Mouse (Mus musculus) midbrain, embryonic 12.5 days (tissue): ENCODE measurements around the gene Mphosph6. TPM values are rescaled to one million over a fixed set of nuclear protein-coding genes. Genes with fewer than 3 reads are reported as not detected.

Experiments
- ATAC-seq: fragments of 200-750 bp; cut with Nextera tagmentation; 2 replicates; pipeline ENCODE4 v1.8.0; 2017; ENCODE audit warnings: low read depth, moderate TSS enrichment, moderate library complexity; ENCODE audit not compliant: low FRiP score
- H3K27ac ChIP-seq: fragments of 300-500 bp; sonication (generic); replicated peaks from 2 replicates; pipeline ENCODE4 v1.5.1; 2016; ENCODE audit warnings: mild to moderate bottlenecking
- H3K27me3 ChIP-seq: fragments of 300-500 bp; sonication (generic); 2 replicates; pipeline ENCODE4 v1.6.1; 2016; ENCODE audit warnings: mild to moderate bottlenecking
- H3K36me3 ChIP-seq: fragments of 300-500 bp; sonication (generic); 2 replicates; pipeline ENCODE4 v1.6.1; 2016
- H3K4me1 ChIP-seq: fragments of 300-500 bp; sonication (generic); 2 replicates; pipeline ENCODE4 v1.6.1; 2016
- H3K4me2 ChIP-seq: fragments of 300-500 bp; sonication (generic); replicated peaks from 2 replicates; pipeline ENCODE4 v1.6.1; 2016; ENCODE audit warnings: mild to moderate bottlenecking, moderate library complexity
- H3K4me3 ChIP-seq: fragments of 300-500 bp; sonication (generic); 2 replicates; pipeline ENCODE4 v1.5.1; 2016; ENCODE audit warnings: mild to moderate bottlenecking
- H3K9ac ChIP-seq: fragments of 300-500 bp; sonication (generic); replicated peaks from 2 replicates; pipeline ENCODE4 v1.6.1; 2016; ENCODE audit warnings: mild to moderate bottlenecking, moderate library complexity
- H3K9me3 ChIP-seq: fragments of 300-500 bp; sonication (generic); 2 replicates; pipeline ENCODE4 v1.6.1; 2016; ENCODE audit warnings: mild to moderate bottlenecking
- WGBS: fragments of 180-500 bp; shearing (Covaris S2); methylation state at CpG from one replicate; pipeline ENCODE4 v1.1.7; 2016; 5-methylcytosine and 5-hydroxymethylcytosine counted together
- polyA plus RNA-seq: library from polyadenylated mRNA; unstranded; fragments of >200 nt; fragmentation: Nextera tagmentation; extraction: Ambion mirVana; gene quantifications from 2 replicates; pipeline ENCODE4 v1.2.1, GENCODE M21; 2016

The Mphosph6 gene
- 46.3 and 46.4 TPM in 2 replicates for polyA plus RNA-seq

GRCm38 (mm10) chr8:117801443-117802298 lies at the start of gene Mphosph6:
Mphosph6 (minus strand) TSS chr8:117801943.
- H3K4me3 ChIP-seq, result peak within 1 kb of the TSS; percentile 64
- ATAC-seq, result peak; percentile 99
- H3K4me1 ChIP-seq, result peaks cover 21% of the 10 kb centered on the region
- H3K27ac ChIP-seq, result peak within 1 kb of the TSS; percentile 79
- peaks cover 4% of the 10 kb centered on the region; the same call in 1 of the 2 replicates for H3K27me3 ChIP-seq
- peak within 1 kb of the TSS; percentile 58 for H3K4me2 ChIP-seq
- peaks cover 21% of the 10 kb centered on the region for H3K36me3 ChIP-seq
- H3K9ac ChIP-seq, result peak within 1 kb of the TSS; percentile 79
- H3K9me3 ChIP-seq, result no peaks in the 10 kb centered on the region
- under 1% methylated on average over 63 of the region's 65 CpGs for WGBS

DNA sequence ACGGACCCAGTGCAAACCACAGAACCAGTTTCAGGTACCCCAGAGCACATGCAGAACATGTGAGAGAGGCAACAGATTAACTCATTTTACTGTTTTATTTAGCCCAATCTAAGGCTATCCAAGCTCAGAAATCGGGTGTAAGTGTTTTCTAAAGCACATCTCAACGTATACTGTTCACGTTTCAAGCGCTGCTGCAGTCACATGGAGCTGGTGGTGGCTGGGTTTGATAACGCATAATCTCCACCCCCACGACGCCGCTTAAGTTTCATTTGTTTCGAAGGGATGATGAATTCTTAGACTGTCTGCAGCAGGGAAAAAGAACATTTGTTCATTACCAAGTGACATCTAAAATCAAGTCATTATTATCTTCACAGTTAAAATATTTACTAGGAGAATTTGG lies 48.7 kb upstream of the Mphosph6 start:
- Histone ChIP-seq H3K9ac (no peak overlapping the region), H3K27ac (no peak overlapping the region), H3K9me3 (no peaks in the 10 kb centered on the region), H3K4me1 (no peaks in the 10 kb centered on the region), H3K4me3 (no peak overlapping the region), H3K4me2 (no peak overlapping the region), H3K27me3 (no peaks in the 10 kb centered on the region), H3K36me3 (no peaks in the 10 kb centered on the region)
- WGBS, result 82% methylated on average over 10 of the region's 10 CpGs
- no peak for ATAC-seq

- WGBS, result 84% methylated on average over 6 of the region's 6 CpGs
- ATAC-seq, result no peak
Observed at GRCm38 (mm10) chr8:117847865-117848264, 46.1 kb upstream of the Mphosph6 start.

DNA sequence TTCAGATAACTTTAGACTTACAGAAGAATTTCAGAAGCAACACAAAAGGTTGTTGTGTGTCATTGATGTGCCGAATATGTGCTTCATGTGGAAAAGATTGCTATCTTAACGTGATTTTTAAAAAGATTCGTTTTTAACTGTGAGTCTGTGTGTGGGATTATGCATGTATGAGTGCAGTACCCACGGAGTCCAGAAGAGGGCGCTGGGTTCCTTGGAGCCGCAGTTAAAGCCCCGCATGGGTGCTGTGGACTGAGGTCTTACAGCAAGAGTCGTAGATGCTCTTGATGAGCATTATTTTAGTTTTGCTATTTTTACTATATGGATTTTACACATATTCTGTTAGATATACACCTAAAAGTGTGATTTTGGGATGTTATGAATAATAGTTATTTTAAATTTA lies 42.0 kb upstream of the Mphosph6 start:
- no peak overlapping the region for H3K27ac ChIP-seq
- no peaks in the 10 kb centered on the region for H3K27me3 ChIP-seq
- 85% methylated on average over 8 of the region's 8 CpGs for WGBS
- no peak overlapping the region for H3K4me2 ChIP-seq
- H3K36me3 ChIP-seq, result no peaks in the 10 kb centered on the region
- H3K9ac ChIP-seq, result no peak overlapping the region
- 0 out of 2 replicates have a peak, but pooled peaks cover 3% of the 10 kb centered on the region for H3K9me3 ChIP-seq
- no peak overlapping the region for H3K4me3 ChIP-seq
- ATAC-seq, result no peak
- H3K4me1 ChIP-seq, result no peaks in the 10 kb centered on the region

More at GRCm38 (mm10) chr8:117847865-117848264, 46.1 kb upstream of the Mphosph6 start:
- H3K4me2 ChIP-seq, result no peak overlapping the region
- H3K27ac ChIP-seq, result no peak overlapping the region
- no peaks in the 10 kb centered on the region for H3K27me3 ChIP-seq
- no peak overlapping the region for H3K9ac ChIP-seq
- 0 out of 2 replicates have a peak, but pooled peaks cover 3% of the 10 kb centered on the region for H3K9me3 ChIP-seq
- no peaks in the 10 kb centered on the region for H3K4me1 ChIP-seq
- H3K4me3 ChIP-seq, result no peak overlapping the region
- H3K36me3 ChIP-seq, result no peaks in the 10 kb centered on the region

- Histone ChIP-seq H3K36me3 (no peaks in the 10 kb centered on the region), H3K9ac (no peak overlapping the region), H3K27me3 (no peaks in the 10 kb centered on the region), H3K4me2 (no peak overlapping the region), H3K27ac (no peak overlapping the region), H3K4me1 (no peaks in the 10 kb centered on the region), H3K4me3 (no peak overlapping the region), H3K9me3 (no peaks in the 10 kb centered on the region)
- 70% methylated on average over 4 of the region's 4 CpGs for WGBS
- ATAC-seq, result no peak
Observed at GRCm38 (mm10) chr8:117813524-117813923, 11.8 kb upstream of the Mphosph6 start.

- 90% methylated on average over 2 of the region's 2 CpGs for WGBS
- H3K4me3 ChIP-seq, result no peak overlapping the region
- no peak overlapping the region for H3K4me2 ChIP-seq
- H3K9me3 ChIP-seq, result no peaks in the 10 kb centered on the region
- H3K4me1 ChIP-seq, result no peaks in the 10 kb centered on the region
- H3K9ac ChIP-seq, result no peak overlapping the region
- no peaks in the 10 kb centered on the region for H3K27me3 ChIP-seq
- H3K36me3 ChIP-seq, result no peaks in the 10 kb centered on the region
- H3K27ac ChIP-seq, result no peak overlapping the region
- ATAC-seq, result no peak
Observed at GRCm38 (mm10) chr8:117810676-117811075, 8.9 kb upstream of the Mphosph6 start.

- peaks cover 13% of the 10 kb centered on the region for H3K4me1 ChIP-seq
- no peak for ATAC-seq
- H3K27ac ChIP-seq, result no peak overlapping the region
- no peaks in the 10 kb centered on the region for H3K9me3 ChIP-seq
- no peaks in the 10 kb centered on the region for H3K36me3 ChIP-seq
- WGBS, result 85% methylated on average over 5 of the region's 5 CpGs
- peaks cover 4% of the 10 kb centered on the region; the same call in 1 of the 2 replicates for H3K27me3 ChIP-seq
- no peak overlapping the region for H3K9ac ChIP-seq
- H3K4me3 ChIP-seq, result no peak overlapping the region
- H3K4me2 ChIP-seq, result no peak overlapping the region
Observed at GRCm38 (mm10) chr8:117805419-117805818, 3.7 kb upstream of the Mphosph6 start.

GRCm38 (mm10) chr8:117802299-117802689 lies 551 bp upstream of the Mphosph6 start:
- Histone ChIP-seq H3K27me3 (peaks cover 4% of the 10 kb centered on the region; the same call in 1 of the 2 replicates), H3K9me3 (no peaks in the 10 kb centered on the region), H3K4me1 (peaks cover 21% of the 10 kb centered on the region), H3K4me2 (peak overlapping the region; percentile 58), H3K36me3 (peaks cover 15% of the 10 kb centered on the region), H3K27ac (peak overlapping the region; percentile 63), H3K9ac (peak overlapping the region; percentile 24), H3K4me3 (peak overlapping the region; percentile 64)
- 2% methylated on average over 11 of the region's 11 CpGs for WGBS
- peak; percentile 70 for ATAC-seq

DNA sequence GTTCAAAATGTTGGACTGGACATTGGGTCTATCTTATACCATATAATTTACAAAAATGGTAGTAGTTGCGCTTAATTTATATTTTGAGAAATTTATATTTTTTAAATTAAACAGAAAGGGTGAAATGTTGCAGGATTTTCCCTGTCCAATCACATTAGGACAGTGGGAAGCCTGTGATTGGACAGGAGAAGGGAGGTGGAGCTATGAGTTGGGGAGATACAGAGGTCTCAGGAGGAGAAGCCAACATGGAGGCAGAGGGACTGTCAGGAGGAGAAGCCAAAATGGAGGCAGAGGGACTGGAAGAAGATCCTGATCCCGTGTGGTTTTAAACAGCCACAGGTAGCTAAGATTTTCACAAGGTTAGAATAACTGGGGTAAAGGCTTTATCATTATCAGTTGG lies 3.7 kb downstream of the Mphosph6 start:
- no peak overlapping the region for H3K9ac ChIP-seq
- no peak for ATAC-seq
- no peak overlapping the region for H3K27ac ChIP-seq
- 94% methylated on average over 2 of the region's 2 CpGs for WGBS
- H3K4me2 ChIP-seq, result no peak overlapping the region
- H3K36me3 ChIP-seq, result peaks cover 56% of the 10 kb centered on the region
- peaks cover 21% of the 10 kb centered on the region for H3K4me1 ChIP-seq
- H3K4me3 ChIP-seq, result no peak overlapping the region
- H3K9me3 ChIP-seq, result no peaks in the 10 kb centered on the region
- peaks cover under 1% of the 10 kb centered on the region; the same call in 1 of the 2 replicates for H3K27me3 ChIP-seq

DNA sequence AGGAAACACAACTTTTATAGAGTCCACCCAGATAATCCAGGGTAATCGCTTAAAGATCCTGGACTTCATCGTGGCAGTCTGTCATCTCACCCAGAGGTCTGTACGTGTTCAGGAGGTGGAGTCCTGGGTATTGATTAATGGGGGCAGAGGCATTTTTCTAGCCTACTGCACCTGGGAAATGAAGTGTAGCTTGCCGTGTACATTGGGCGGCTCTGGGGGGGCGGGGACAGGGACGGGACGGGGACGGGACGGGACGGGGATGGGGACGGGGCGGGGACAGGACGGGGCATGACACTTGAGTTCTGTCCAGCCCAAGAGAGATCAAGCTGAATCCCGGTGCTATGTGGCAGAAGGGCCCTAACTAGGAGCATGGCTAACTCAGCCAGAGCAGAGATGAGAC lies 5.3 kb downstream of the Mphosph6 start:
- Histone ChIP-seq H3K4me3 (no peak overlapping the region), H3K27ac (no peak overlapping the region), H3K4me1 (peaks cover 15% of the 10 kb centered on the region), H3K4me2 (no peak overlapping the region), H3K36me3 (peaks cover 66% of the 10 kb centered on the region), H3K9me3 (no peaks in the 10 kb centered on the region), H3K27me3 (no peaks in the 10 kb centered on the region), H3K9ac (no peak overlapping the region)
- 96% methylated on average over 15 of the region's 15 CpGs for WGBS
- no peak for ATAC-seq

GRCm38 (mm10) chr8:117794581-117794980 lies 7.2 kb downstream of the Mphosph6 start:
- no peak for ATAC-seq
- WGBS, result 93% methylated on average over 10 of the region's 10 CpGs
- no peak overlapping the region for H3K9ac ChIP-seq
- H3K4me1 ChIP-seq, result peaks cover under 1% of the 10 kb centered on the region
- no peak overlapping the region for H3K27ac ChIP-seq
- H3K27me3 ChIP-seq, result no peaks in the 10 kb centered on the region
- peaks cover 84% of the 10 kb centered on the region for H3K36me3 ChIP-seq
- no peak overlapping the region for H3K4me3 ChIP-seq
- no peaks in the 10 kb centered on the region for H3K9me3 ChIP-seq
- H3K4me2 ChIP-seq, result no peak overlapping the region

DNA sequence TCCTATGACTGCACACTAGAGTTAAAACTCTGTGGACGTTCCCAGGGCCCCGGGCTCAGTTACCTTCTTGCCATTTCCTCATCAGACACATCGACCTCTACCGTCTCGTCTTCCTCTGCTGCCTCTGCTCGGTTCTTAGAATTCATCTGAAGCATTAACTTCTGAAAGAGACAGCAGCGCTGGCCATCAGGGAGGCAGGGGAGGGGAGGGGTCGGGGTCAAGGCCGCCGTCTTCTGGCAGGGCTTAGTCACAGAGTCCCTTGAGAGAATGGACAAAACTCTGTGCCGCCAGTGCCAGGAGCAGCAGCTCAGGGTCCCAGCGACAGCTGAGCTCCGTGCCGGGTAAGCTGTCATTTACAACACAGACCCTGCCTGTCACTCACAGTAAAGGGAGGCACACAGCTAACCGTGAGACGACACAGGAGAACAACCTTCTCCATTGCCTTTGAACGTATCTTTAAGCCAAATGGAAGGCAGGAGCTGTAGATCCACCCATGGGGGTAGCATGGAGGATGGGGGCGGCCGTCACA lies 9.1 kb downstream of the Mphosph6 start:
- H3K27ac ChIP-seq, result no peak overlapping the region
- no peaks in the 10 kb centered on the region for H3K4me1 ChIP-seq
- H3K4me2 ChIP-seq, result no peak overlapping the region
- no peak overlapping the region for H3K9ac ChIP-seq
- H3K36me3 ChIP-seq, result peaks cover 87% of the 10 kb centered on the region
- H3K4me3 ChIP-seq, result no peak overlapping the region
- 63% methylated on average over 19 of the region's 19 CpGs for whole genome bisulfite sequencing
- H3K9me3 ChIP-seq, result no peaks in the 10 kb centered on the region
- H3K27me3 ChIP-seq, result no peaks in the 10 kb centered on the region
- no peak for ATAC-seq
